Mouse (Mus musculus) lung, embryonic 16.5 days (tissue): ENCODE measurements at regions not wholly inside any gene's neighbourhood (a gene's known extent, or its start where the extent isn't known, plus 50 kb on each side); places are given as distances from the start of the nearest gene placed in this dataset.

ENCODE experiments used
- ATAC-seq: fragments of 200-750 bp; cut with Nextera tagmentation; 2 replicates; pipeline ENCODE4 v1.8.0; 2017; ENCODE audit warnings: low read depth, mild to moderate bottlenecking, moderate library complexity
- H3K27ac ChIP-seq: fragments of 300-500 bp; sonication (generic); 2 replicates; pipeline ENCODE4 v1.5.1; 2014; ENCODE audit warnings: mild to moderate bottlenecking, control low read depth, low read length
- H3K27me3 ChIP-seq: fragments of 300-500 bp; sonication (generic); 2 replicates; pipeline ENCODE4 v1.6.1; 2014; ENCODE audit warnings: low read depth, low read length, mixed read lengths; ENCODE audit not compliant: control insufficient read depth, insufficient read depth
- H3K36me3 ChIP-seq: fragments of 300-500 bp; sonication (generic); 2 replicates; pipeline ENCODE4 v1.6.1; 2014; ENCODE audit warnings: low read length; ENCODE audit not compliant: control insufficient read depth, insufficient read depth
- H3K4me1 ChIP-seq: fragments of 300-500 bp; sonication (generic); replicated peaks from 2 replicates; pipeline ENCODE4 v1.6.1; 2014; ENCODE audit warnings: low read length, mixed read lengths; ENCODE audit not compliant: control insufficient read depth, insufficient read depth
- H3K4me2 ChIP-seq: fragments of 300-500 bp; sonication (generic); 2 replicates; pipeline ENCODE4 v1.6.1; 2014; ENCODE audit warnings: low read depth, low read length, control low read depth
- H3K4me3 ChIP-seq: fragments of 300-500 bp; sonication (generic); 2 replicates; pipeline ENCODE4 v1.5.1; 2014; ENCODE audit warnings: mild to moderate bottlenecking, low read length, control low read depth
- H3K9ac ChIP-seq: fragments of 300-500 bp; sonication (generic); 2 replicates; pipeline ENCODE4 v1.6.1; 2014; ENCODE audit warnings: low read length, control low read depth
- H3K9me3 ChIP-seq: fragments of 300-500 bp; sonication (generic); 2 replicates; pipeline ENCODE4 v1.6.1; 2016; ENCODE audit warnings: low read length; ENCODE audit not compliant: control insufficient read depth
- WGBS: fragments of 180-500 bp; shearing (Covaris S2); extraction: QIAGEN DNeasy Blood & Tissue Kit; methylation state at CpG from one replicate; pipeline ENCODE4 v1.1.7; 2014; 5-methylcytosine and 5-hydroxymethylcytosine counted together

GRCm38 (mm10) chr9:74342176-74342575 lies 232.0 kb downstream of the Wdr72 start:
- Histone ChIP-seq H3K27me3 (no peaks in the 10 kb centered on the region), H3K9me3 (no peaks in the 10 kb centered on the region), H3K4me3 (no peak overlapping the region), H3K36me3 (no peaks in the 10 kb centered on the region), H3K4me2 (no peak overlapping the region), H3K9ac (no peak overlapping the region), H3K4me1 (no peaks in the 10 kb centered on the region), H3K27ac (no peak overlapping the region)
- 42% methylated on average over 1 of the region's 1 CpGs for WGBS
- ATAC-seq: no peak

- H3K27me3 ChIP-seq: no peaks in the 10 kb centered on the region
- no peak overlapping the region for H3K4me3 ChIP-seq
- H3K9ac ChIP-seq: no peak overlapping the region
- WGBS: 81% methylated on average over 7 of the region's 7 CpGs
- no peak for ATAC-seq
- H3K36me3 ChIP-seq: no peaks in the 10 kb centered on the region
- H3K27ac ChIP-seq: no peak overlapping the region
- no peaks in the 10 kb centered on the region for H3K9me3 ChIP-seq
- no peak overlapping the region for H3K4me2 ChIP-seq
- no peaks in the 10 kb centered on the region for H3K4me1 ChIP-seq
Observed at GRCm38 (mm10) chr9:74345027-74345426, 234.9 kb downstream of the Wdr72 start.

- 11% methylated on average over 2 of the region's 2 CpGs for WGBS
- no peak overlapping the region for H3K27ac ChIP-seq
Observed at GRCm38 (mm10) chr9:74348776-74349175, 238.6 kb downstream of the Wdr72 start.

GRCm38 (mm10) chr9:74365930-74366438 lies 255.8 kb downstream of the Wdr72 start:
- H3K27me3 ChIP-seq: no peaks in the 10 kb centered on the region
- no peak overlapping the region for H3K9ac ChIP-seq
- H3K4me1 ChIP-seq: no peaks in the 10 kb centered on the region
- H3K36me3 ChIP-seq: no peaks in the 10 kb centered on the region
- no peak overlapping the region for H3K27ac ChIP-seq
- H3K9me3 ChIP-seq: no peaks in the 10 kb centered on the region
- no peak overlapping the region for H3K4me3 ChIP-seq
- 43% methylated on average over 3 of the region's 3 CpGs for WGBS
- no peak overlapping the region for H3K4me2 ChIP-seq
- no peak for ATAC-seq

More at GRCm38 (mm10) chr9:74348776-74349175, 238.6 kb downstream of the Wdr72 start:
- H3K4me3 ChIP-seq: no peak overlapping the region
- ATAC-seq: peak; percentile 90
- no peaks in the 10 kb centered on the region for H3K4me1 ChIP-seq
- no peaks in the 10 kb centered on the region for H3K27me3 ChIP-seq
- no peak overlapping the region for H3K9ac ChIP-seq
- H3K36me3 ChIP-seq: no peaks in the 10 kb centered on the region
- no peaks in the 10 kb centered on the region for H3K9me3 ChIP-seq
- H3K4me2 ChIP-seq: no peak overlapping the region

GRCm38 (mm10) chr9:74376191-74376590 lies 266.0 kb downstream of the Wdr72 start:
- Histone ChIP-seq H3K9me3 (no peaks in the 10 kb centered on the region), H3K9ac (no peak overlapping the region), H3K36me3 (no peaks in the 10 kb centered on the region), H3K4me3 (no peak overlapping the region), H3K27me3 (no peaks in the 10 kb centered on the region), H3K4me2 (no peak overlapping the region), H3K27ac (no peak overlapping the region), H3K4me1 (no peaks in the 10 kb centered on the region)
- no peak for ATAC-seq

GRCm38 (mm10) chr9:74377204-74377603 lies 267.0 kb downstream of the Wdr72 start:
- no peaks in the 10 kb centered on the region for H3K27me3 ChIP-seq
- H3K9me3 ChIP-seq: no peaks in the 10 kb centered on the region
- no peak overlapping the region for H3K4me3 ChIP-seq
- no peak overlapping the region for H3K4me2 ChIP-seq
- ATAC-seq: no peak
- no peaks in the 10 kb centered on the region for H3K36me3 ChIP-seq
- H3K9ac ChIP-seq: no peak overlapping the region
- no peaks in the 10 kb centered on the region for H3K4me1 ChIP-seq
- H3K27ac ChIP-seq: no peak overlapping the region

- no peak overlapping the region for H3K9ac ChIP-seq
- H3K4me2 ChIP-seq: no peak overlapping the region
- no peaks in the 10 kb centered on the region for H3K4me1 ChIP-seq
- H3K9me3 ChIP-seq: no peaks in the 10 kb centered on the region
- no peaks in the 10 kb centered on the region for H3K36me3 ChIP-seq
- H3K27me3 ChIP-seq: no peaks in the 10 kb centered on the region
- no peak overlapping the region for H3K4me3 ChIP-seq
- ATAC-seq: no peak
- no peak overlapping the region for H3K27ac ChIP-seq
- WGBS: 85% methylated on average over 8 of the region's 8 CpGs
Observed at GRCm38 (mm10) chr9:74384206-74384896, 274.2 kb downstream of the Wdr72 start.

- no peak for ATAC-seq
Observed at GRCm38 (mm10) chr9:74425594-74425993, 315.4 kb downstream of the Wdr72 start.

GRCm38 (mm10) chr9:74449981-74450380 lies 339.8 kb downstream of the Wdr72 start:
- Histone ChIP-seq H3K36me3 (no peaks in the 10 kb centered on the region), H3K27ac (no peak overlapping the region), H3K4me3 (no peak overlapping the region), H3K9me3 (no peaks in the 10 kb centered on the region), H3K4me1 (no peaks in the 10 kb centered on the region), H3K27me3 (no peaks in the 10 kb centered on the region), H3K4me2 (no peak overlapping the region), H3K9ac (no peak overlapping the region)
- 62% methylated on average over 5 of the region's 5 CpGs for WGBS
- ATAC-seq: no peak

More at GRCm38 (mm10) chr9:74425594-74425993, 315.4 kb downstream of the Wdr72 start:
- Histone ChIP-seq H3K27ac (no peak overlapping the region), H3K9ac (no peak overlapping the region), H3K4me2 (no peak overlapping the region), H3K4me3 (no peak overlapping the region), H3K4me1 (no peaks in the 10 kb centered on the region), H3K9me3 (no peaks in the 10 kb centered on the region), H3K36me3 (no peaks in the 10 kb centered on the region), H3K27me3 (no peaks in the 10 kb centered on the region)
- WGBS: 87% methylated on average over 2 of the region's 2 CpGs
